In the genomic region with DNA sequence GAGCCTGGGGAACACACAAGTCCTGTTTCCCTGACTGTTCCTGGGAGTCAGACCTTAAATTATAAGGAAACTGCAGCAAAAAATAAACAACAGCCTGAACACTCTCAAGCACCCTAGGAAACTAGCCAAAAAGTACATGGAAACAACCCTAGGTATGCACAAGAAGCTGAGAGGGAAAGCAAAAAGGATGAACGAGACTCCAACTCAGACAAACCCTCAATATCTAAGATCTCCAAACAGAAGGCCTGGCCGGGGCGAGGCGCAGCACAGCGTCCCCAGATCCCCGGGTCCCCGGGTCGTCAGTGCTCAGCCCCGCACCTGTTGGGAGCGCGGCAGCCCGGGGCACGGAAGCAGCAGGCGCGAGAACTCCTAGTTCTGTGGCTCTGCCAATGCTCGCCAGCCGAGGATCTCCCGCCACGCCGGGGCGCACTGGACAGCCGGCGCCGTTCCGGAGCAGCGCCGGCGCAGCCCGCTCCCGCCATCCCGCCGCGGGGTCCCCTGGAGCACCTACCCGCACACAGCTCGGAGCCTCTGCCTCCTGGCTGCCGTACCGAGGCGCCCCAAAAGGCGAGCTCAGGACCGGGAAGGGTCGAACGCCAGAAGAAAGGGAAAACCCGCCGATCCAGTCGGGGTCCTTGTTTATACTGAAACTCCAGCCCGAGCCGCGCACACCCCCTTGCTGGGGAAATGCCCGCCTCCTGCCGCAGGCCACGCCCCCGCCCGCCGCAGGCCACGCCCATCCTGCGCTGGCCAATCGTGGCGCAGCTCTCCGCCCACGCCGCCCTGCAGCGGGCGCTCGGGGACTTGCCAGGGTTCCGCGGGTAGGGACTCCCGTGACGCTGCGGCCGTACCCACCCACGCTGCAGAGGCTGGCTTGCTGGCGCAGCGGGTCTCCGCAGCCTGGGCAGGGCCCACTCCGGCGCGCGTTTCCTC, we compare ENCODE assay signal across 8 mouse cellular contexts.
DNase-seq lines count a peak whose midpoint lies in the region; ATAC-seq lines count a peak whose summit lies in the region.

No protein-coding gene starts in this region.

- peak; percentile 98 for DNase-seq in adrenal gland, postnatal 14 days
- DNase-seq in embryonic facial prominence, embryonic 10.5 days (ENCODE audit: low spot score) = peak; percentile 95
- peak; percentile 93 for DNase-seq in kidney, adult 11 months
- peak; percentile 94 for DNase-seq in left cerebral cortex, postnatal 4 days
- peak; percentile 100 for DNase-seq in midbrain, embryonic 11.5 days (ENCODE audit: low spot score, missing footprints)
- DNase-seq in right cerebral cortex, postnatal 4 days = peak; percentile 96
- DNase-seq in yolk sac, embryonic 10.5 days (ENCODE audit: low spot score) = peak; percentile 94

- peak overlapping the region; percentile 86 for H3K4me3 ChIP-seq in embryonic facial prominence, embryonic 10.5 days
- H3K4me3 ChIP-seq in midbrain, embryonic 11.5 days (ENCODE audit: low read depth, low read length) = peak overlapping the region; percentile 68

- H3K4me1 ChIP-seq in embryonic facial prominence, embryonic 10.5 days = peaks cover 37% of the 10 kb centered on the region
- peaks cover 17% of the 10 kb centered on the region for H3K4me1 ChIP-seq in midbrain, embryonic 11.5 days (ENCODE audit: control insufficient read depth, insufficient read depth, low read length)

- H3K4me2 ChIP-seq in midbrain, embryonic 11.5 days = peak overlapping the region; percentile 82

- H3K36me3 ChIP-seq in embryonic facial prominence, embryonic 10.5 days (replicated peaks) = no peaks in the 10 kb centered on the region
- H3K36me3 ChIP-seq in midbrain, embryonic 11.5 days (ENCODE audit: control insufficient read depth, insufficient read depth, low read length) = no peaks in the 10 kb centered on the region

- H3K9me3 ChIP-seq in embryonic facial prominence, embryonic 10.5 days = no peaks in the 10 kb centered on the region
- H3K9me3 ChIP-seq in midbrain, embryonic 11.5 days (ENCODE audit: control insufficient read depth, low read length) = no peaks in the 10 kb centered on the region

- peaks cover 32% of the 10 kb centered on the region for H3K27me3 ChIP-seq in embryonic facial prominence, embryonic 10.5 days (replicated peaks; ENCODE audit: low read depth, poor library complexity, severe bottlenecking)
- H3K27me3 ChIP-seq in midbrain, embryonic 11.5 days (ENCODE audit: control insufficient read depth, insufficient read depth, low read length) = peaks cover 31% of the 10 kb centered on the region

- peak; percentile 84 for ATAC-seq in granulocyte monocyte progenitor cell, adult 5-6 weeks (replicated peaks; ENCODE audit: poor library complexity, severe bottlenecking)
- peak; percentile 96 for ATAC-seq in midbrain, embryonic 11.5 days (ENCODE audit: low FRiP score)

- intact Hi-C loops in left cerebral cortex, postnatal 4 days (cut with DNase I) = loop anchor here (10.0 kb wide), 1 partner anchor 332 kb away; no protein-coding TSS in a partner anchor

- peak overlapping the region; percentile 90 for H3K27ac ChIP-seq in embryonic facial prominence, embryonic 10.5 days (replicated peaks)
- no peak overlapping the region for H3K27ac ChIP-seq in midbrain, embryonic 11.5 days (ENCODE audit: low read depth, low read length)

- H3K9ac ChIP-seq in midbrain, embryonic 11.5 days (ENCODE audit: low read length) = peak overlapping the region; percentile 68

- WGBS in embryonic facial prominence, embryonic 10.5 days = under 1% methylated on average over 78 of the region's 78 CpGs
- WGBS in midbrain, embryonic 11.5 days = under 1% methylated on average over 77 of the region's 78 CpGs
